Mouse (Mus musculus) neutrophil, adult 65 days (primary cell): ENCODE measurements around the gene Zscan4b. TPM values are rescaled to one million over a fixed set of nuclear protein-coding genes. Genes with fewer than 3 reads are reported as not detected.

Experiments
- total RNA-seq: library from RNA; stranded (reverse); gene quantifications from 2 replicates; pipeline ENCODE4 v1.2.4, GENCODE M21; 2023

Zscan4b gene
- total RNA-seq = not detected in 2 replicates

GRCm38 (mm10) chr7:10904950-10905349 lies at the start of gene Zscan4b:
Gene Zscan4b (minus strand): TSS chr7:10905050.

Other genes with a start within 250 kb of the Zscan4b start
- gene Nlrp4b, start 217.3 kb downstream of the Zscan4b start, total RNA-seq = not detected in 2 replicates
- not detected in 2 replicates for gene Vmn1r71, start 150.7 kb downstream of the Zscan4b start, total RNA-seq
- not detected in 2 replicates for gene Zscan4c, start 100.7 kb upstream of the Zscan4b start, total RNA-seq
- not detected in 2 replicates for gene Zscan4-ps1, start 164.6 kb upstream of the Zscan4b start, total RNA-seq